Mouse (Mus musculus) v-Abl transformed pro-B cells (cell line): Measurements from ENCODE around the gene Trim30a.
"Not testable (repeated sequence)": the region's sequence is repeated elsewhere in the genome, so short reads cannot be mapped to it uniquely, and the experiment has no call there.

Experiments
- in situ Hi-C, 2 experiments: fragments of 400-800 bp; cut with MboI; formaldehyde crosslinking; loops; one replicate each; pipeline ENCODE4 v1.15.1; 2025; ENCODE audit not compliant: unreplicated experiment in 2 of 2

Gene Trim30a

GRCm38 (mm10) chr7:104465065-104465744 is at the start of gene Trim30a:
Trim30a (minus strand) TSS chr7:104465193.
- in situ Hi-C loops = no loop called here

- in situ Hi-C loops = not testable (repeated sequence)
These were observed 42.5 kb upstream of the Trim30a start, which contains the start of gene Trim30d for GRCm38 (mm10) chr7:104507421-104508065. Trim30d (minus strand) TSS chr7:104507849.

DNA sequence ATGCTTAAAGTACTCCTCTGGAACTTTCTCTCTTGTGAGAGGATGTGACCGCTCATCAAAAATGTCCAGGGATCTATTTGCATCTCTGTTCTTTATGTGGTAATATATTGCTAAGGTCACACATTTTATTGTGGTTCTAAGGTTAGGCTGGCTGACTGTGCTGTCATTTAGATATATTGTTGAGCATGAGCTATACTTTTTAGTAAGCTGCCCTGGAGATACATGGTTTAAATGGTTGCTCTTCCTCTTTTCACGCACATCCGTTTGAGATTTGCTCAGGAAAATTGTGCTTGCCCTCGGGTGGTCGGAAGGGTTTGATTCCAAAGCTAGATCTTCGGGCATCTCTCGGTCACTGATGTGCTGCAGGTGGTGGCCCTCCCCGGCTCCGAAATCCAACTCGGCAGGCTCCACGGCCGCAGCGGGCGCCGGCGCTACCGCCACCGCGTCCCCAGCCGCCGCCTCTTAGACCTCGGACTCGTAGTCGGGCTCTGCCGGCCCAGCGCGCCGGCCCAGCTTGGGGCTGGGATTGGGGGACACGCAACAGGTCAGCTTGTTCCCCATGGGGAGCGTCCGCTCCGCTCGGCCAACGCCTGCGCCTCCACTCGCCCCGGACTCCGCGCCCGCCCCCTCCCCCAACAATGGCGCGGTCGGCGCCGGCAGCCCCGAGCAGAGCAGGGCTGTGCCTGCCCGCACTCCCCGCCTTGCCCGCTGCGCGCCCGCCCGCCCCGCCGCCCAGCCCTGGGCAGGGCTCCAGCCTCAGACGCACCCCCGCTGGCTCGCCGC is 36.8 kb upstream of the Trim30a start:
- in situ Hi-C loops = no loop called here

- in situ Hi-C loops = not testable (repeated sequence)
These were observed 36.2 kb upstream of the Trim30a start for GRCm38 (mm10) chr7:104501186-104501585.

- in situ Hi-C loops = not testable (repeated sequence)
These were observed 34.5 kb upstream of the Trim30a start for GRCm38 (mm10) chr7:104499464-104499863.

DNA sequence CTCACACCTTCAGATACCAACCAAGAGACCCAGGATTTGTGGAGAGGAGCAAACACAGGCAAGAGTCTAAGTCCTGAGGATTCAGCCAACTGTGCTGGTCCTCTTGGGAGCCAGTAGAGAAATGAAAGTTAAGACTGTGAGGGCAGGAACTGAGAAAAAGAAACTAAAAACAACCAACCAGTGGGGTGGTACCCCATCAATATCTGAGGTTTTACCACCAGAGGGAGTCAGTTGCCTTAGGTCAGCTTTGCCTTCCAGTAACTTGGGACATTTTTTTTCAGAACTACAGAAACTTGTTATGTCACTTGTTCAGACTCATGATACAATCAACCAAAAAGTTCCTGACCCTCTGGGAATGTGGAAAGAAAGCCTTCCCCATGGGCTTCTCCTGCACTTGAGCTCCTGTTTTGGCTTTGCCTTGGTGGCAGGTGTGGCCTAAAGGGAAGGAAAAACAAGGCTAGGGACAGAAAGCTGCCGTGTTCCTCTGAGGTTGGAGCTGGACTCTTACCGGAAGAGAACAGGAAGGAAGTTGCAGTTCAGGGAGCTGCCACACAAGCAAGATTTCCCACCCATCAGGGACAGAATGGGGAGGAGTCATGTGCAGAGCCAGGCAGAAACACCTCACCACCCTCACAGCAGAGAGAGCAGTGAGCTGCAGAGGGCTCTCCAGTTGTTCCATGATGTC is 18.9 kb downstream of the Trim30a start:
- in situ Hi-C loops = loop anchor here (5.0 to 10.0 kb wide), 2 partner anchors 156 to 251 kb away; partner anchors contain the start of genes Olfr649 (in 2 of the 2) and Olfr655 (in 2 of the 2)

DNA sequence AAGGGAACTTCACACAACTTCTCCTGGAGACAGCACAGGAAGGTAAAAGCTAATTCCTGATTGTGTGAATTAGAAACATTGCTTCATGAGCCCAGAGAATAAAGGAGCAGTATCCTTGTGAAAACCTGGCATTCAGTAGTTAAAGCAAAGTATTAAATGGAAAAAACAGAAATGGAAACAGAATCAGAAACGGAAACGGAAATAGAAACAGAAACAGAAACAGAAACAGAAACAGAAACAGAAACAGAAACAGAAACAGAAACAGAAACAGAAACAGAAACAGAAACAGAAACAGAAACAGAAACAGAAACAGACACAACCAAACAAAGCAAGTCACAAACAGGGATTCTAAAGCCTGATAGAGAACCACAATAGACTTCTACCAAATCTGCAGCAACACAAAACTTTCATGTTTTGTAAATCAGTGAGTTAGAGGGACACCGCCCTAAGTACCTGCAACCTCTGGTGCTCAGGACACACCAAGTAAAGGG is 60.5 kb downstream of the Trim30a start:
- in situ Hi-C loops = no loop called here

GRCm38 (mm10) chr7:104401140-104401539 is 63.9 kb downstream of the Trim30a start:
- in situ Hi-C loops = no loop called here

- in situ Hi-C loops = no loop called here
These were observed 64.3 kb downstream of the Trim30a start, which contains the start of gene Trim30c for GRCm38 (mm10) chr7:104400698-104401097. Trim30c (minus strand) TSS chr7:104400837.

DNA sequence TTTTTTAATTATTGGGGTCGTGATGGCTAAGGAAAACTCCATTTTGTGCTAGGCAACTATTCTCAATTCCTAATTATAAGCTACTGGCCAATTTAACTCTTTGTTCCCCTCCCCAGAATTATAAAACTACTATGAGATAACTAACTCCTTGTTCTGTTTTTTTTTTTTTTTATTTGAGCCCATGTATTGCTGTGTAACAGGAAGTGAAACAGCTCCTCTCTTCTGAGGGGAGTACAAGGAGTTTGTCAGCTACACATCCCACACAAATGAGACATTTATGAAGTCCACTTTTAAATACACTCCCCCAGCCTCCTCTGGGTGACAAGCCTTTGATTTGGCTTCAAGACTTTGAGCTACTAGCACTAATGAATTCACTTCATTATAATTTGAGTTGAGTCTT is 66.5 kb downstream of the Trim30a start:
- in situ Hi-C loops = no loop called here

DNA sequence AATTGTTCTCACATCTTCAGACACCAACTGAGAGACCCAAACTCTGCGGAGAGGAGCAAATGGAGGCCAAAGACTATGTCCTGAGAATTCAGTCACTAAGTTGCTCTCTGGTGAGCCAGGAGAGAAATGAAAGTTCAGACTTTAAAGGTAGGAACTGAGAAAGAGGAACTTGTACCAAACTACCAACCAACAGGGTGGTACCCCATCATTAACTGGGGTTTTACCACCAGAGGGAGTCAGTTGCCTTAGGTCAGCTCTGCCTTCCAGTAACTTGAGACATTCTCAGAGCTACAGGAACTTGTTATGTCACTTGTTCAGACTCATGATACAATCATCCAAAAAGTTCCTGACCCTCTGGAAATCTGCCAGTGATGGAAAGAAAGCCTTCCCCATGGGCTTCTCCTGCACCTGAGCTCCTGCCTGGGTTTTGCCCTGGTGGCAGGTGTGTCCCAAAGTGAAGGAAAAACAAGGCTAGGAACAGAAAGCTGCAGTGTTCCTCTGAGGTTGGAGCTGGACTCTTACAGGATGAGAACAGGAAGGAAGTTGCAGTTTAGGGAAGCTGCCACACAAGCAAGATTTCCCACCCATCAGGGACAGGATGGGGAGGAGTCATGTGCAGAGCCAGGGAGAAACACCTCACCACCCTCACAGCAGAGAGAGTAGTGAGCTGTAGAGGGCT is 95.1 kb downstream of the Trim30a start, which contains the start of gene Trim30b:
TSS of gene Trim30b (minus strand) at position 149 of the 679 bp plus-strand sequence.
- in situ Hi-C loops = loop anchor here (5.0 kb wide), 2 partner anchors 232 to 237 kb away; partner anchors contain the start of gene Olfr655 (in 1 of the 2)

- in situ Hi-C loops = no loop called here
These were observed 98.7 kb downstream of the Trim30a start for GRCm38 (mm10) chr7:104366339-104366738.
